Mouse (Mus musculus): Measurements from ENCODE around the gene Itpa. TPM values are rescaled to one million over a fixed set of nuclear protein-coding genes. Genes with fewer than 3 reads are reported as not detected.
A peak's percentile ranks its signal among the peaks of the same experiment; 100 is the strongest.
"Not testable (repeated sequence)": the region's sequence is repeated elsewhere in the genome, so short reads cannot be mapped to it uniquely, and the experiment has no call there.

Itpa gene
- 10 to 100 TPM; 29.4 to 34.9 (median 33.1) TPM for total RNA-seq (2022)

DNA sequence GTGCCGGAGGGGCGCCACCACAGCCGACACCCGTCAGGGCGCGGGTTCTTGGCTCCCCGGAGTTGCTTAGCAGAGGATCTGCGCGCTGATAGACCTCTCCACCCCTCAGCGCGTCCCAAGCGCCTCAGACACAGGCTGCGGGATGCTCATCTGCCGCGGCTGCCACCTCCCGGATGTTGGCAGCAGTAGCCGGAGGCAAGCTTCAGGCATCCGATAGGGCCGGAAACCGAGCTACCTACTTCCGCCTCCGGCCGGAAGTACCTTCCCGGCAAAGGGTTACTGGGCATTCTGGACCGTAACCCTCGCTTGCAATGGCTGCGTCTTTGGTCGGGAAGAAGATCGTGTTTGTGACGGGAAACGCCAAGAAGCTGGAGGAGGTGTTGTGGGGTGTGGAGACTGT lies at the start of gene Itpa:
Itpa (plus strand) TSS at position 52 of the 400 bp plus-strand sequence.
- DNase-seq = peak; percentile 84

DNA sequence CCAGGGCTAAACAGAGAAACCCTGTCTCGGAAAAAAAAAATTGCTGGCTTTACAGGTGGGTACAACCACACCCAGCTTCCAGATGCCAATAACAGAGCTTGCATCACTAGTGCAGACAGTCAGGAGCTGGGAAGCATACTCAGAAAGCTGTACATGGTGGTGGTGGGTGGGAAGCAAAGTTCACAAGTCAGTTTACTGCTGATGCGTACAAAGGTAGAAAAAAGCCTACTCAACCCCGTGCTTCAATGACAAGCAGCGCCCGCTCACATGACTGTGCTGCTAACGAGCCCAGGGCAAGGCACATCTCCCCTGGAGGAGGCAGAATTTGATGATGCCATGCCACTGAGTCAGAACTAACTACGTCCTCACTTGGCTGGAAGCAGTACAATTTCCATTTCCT lies 48.4 kb upstream of the Itpa start:
- DNase-seq = no peak

DNA sequence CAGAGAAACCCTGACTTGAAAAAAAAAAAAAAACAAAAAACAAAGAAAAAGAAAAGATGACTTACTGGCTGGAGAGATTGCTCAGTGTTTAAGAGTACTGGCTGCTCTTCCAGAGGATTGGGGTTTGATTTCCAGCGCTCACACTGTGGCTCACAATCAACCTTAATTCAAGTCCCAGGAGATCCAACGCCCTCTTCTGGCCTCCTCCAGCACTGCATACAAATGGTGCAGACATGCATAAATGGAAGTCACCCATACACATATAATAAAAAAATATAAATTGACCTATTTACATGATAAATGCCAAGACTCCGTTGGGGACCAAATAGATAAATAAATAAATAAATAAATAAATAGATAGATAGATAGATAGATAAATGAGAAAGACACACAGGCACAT lies 39.0 kb upstream of the Itpa start:
- no peak for DNase-seq

DNA sequence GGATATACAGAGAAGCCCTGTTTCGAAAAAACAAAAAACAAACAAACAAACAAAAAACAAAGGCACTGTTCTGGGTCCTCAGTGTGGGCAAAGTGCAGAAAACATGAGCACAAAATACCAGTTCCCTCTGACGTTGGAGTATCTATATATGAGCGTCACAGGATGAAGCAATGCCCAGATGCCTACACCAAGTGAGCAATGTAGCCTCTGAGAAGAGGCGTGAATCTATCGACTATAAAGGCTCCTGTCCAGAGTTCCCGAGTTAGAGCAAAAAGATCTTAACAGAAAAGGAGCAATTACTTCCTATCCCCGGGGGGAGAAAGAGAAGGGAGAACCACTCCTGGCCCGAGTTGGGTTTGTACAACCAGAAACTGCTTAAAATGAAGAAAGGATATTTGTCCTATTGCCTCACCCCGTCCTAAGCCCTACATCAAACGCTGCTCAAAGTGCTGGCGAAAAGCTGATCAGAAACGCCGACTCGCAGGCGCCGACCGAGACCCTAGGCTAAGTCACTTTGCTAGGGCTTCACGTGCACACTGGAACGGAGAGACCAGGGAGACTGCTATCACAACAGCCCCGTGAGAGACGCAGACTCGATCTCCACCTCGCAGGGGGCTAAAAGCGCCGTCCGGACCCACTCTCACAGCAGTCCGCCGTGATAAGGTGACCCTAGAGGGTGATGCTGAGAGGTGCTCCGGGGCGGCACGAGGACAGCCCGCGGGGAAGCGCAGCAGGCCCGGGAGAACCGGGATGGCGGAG lies 38.2 kb upstream of the Itpa start:
- no peak for DNase-seq

DNA sequence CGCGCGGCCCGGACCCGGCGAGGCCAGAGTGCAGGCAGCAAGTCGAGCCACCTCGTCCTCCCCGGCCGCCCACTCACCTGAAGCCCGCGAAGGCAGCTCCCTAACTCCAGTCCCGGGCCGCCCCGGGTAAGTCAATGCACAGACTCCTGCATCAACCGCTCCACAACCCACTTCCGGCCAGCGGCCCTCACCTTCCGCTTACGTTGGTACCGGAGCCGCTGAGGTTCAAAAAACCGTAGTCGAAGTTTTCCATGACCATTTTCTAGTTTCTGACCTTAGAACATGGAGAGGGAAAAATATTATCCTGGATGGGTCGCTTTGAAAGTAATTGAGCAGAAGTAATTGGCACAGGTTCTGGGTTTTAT lies 37.6 kb upstream of the Itpa start, which contains the start of the genes Fastkd5 and Ubox5:
Fastkd5 (minus strand) TSS at position 189 of the 365 bp plus-strand sequence.
Ubox5 (minus strand) TSS at position 200 of the 365 bp plus-strand sequence.
- DNase-seq = peak; percentile 85

DNA sequence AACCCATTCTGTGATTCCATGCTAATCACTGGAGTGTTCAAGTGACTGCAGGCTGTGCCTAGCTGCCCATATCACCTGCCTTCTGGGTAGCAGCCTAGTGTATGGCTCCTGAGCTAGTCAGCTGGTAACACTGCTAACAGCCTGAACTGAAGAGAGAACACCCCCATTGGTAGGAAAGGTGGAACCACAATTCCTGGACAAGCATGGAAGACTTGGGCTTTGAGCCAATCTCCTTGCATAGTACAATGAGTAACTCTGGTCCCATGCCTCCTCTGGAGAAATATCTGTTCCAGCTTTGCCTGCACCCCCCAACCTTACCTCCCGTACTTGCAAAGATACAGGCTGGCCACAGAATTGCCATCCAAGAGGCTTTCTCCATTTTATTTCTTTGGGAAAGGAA lies 35.0 kb upstream of the Itpa start:
- no peak for DNase-seq

DNA sequence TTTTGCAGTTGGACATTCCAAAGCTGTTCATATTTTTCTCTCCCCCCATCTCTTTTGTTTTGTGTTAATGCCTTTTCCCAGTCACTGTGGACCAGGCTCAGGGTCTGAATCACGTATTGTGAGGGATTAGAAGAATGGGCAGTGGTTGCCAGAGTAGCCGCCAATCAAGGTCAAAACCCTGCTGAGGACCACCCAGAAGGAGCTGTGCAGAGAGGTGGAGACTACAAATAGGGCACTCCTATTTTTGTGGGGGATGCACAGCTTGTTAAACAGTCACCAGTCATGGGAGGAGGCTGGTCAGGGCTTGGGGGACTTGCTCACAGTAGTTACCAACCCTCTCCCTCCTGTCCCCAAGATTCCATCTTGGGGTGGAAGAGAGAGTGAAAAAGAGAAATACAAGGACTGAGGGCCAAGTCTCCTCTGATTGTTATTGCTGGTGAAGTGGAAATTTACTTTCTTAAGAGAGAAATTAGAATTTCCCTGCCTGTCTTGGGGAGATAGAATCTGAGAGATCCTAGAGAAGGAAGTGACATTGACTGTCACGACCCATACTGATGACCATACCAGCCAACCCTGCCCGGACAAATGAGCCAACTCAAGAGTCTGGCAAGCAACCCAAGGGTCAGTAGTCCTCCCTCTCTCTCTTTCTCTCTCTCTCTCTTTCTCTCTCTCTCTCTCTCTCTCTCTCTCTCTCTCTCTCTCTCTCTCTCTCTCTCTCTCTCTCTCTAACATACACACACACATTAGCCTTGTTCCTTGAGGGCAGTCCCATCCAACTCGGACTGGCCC lies 34.3 kb upstream of the Itpa start:
- no peak for DNase-seq

DNA sequence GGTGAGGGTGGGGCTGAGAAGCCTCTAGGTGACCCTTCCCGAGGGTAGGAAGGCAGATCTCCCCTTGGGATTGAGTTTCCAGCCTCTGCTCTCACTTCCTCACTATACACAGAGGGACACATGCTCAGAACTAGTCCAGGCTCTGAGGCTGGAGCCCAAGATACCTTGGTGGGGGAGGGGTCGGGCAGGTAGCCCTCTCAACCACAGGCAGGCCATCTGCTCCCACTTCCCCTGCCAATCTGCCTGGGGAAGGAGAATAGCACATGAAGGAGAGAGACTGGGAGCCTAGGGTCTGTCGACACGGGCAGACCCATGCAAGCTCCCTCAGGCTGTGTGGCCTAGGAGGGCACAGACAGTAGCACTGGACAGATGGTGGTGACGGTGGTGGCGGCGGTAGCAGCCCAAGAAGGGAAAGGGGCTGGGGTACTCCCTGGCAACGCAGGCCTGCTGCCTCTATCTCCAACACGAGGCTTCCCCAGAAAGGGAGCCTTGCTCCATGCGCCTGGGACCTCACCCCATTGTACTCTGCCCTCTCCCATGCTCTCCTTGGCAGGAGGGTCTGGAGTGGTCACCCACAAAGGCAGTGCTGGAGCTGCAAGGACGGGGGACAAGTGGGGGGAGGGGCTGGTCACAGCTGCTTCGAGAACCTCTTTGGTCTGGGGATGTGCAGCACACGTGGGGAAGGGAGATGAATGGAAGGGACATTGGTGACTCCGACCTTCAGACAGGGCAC lies 33.2 kb upstream of the Itpa start:
- DNase-seq = no peak

DNA sequence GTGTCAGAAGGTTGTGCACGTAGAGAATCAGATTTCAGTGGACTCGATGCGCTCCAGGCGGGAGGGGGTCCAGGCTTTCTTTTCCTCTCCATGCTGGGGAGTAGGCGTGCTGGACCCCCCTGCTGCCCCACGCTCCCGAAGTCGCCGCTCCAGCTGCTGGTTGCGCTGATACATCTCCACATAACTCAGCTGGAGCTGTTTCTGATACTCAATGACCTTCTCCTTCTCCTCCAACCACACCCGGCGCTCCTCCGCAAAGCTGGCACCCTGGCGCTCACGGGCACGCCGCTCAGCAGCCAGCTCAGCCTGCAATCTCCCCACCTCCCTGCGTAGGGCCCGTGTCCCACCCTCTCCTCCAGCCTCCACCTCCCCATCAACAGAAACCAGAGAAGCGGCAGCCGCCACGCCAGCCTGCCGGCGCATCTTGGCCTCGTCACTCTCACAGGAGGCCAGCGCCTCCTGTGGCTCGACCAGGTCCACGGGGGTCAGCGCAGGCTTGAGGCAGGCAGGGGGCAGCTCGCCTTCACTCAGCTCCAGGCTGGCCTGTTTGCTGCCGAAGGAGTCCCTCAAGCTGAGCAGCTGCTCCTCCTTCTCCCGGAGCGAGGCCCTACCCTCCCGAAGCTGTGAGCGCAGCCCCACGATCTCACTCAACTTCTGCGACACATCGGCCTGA lies 32.5 kb upstream of the Itpa start:
- no peak for DNase-seq

DNA sequence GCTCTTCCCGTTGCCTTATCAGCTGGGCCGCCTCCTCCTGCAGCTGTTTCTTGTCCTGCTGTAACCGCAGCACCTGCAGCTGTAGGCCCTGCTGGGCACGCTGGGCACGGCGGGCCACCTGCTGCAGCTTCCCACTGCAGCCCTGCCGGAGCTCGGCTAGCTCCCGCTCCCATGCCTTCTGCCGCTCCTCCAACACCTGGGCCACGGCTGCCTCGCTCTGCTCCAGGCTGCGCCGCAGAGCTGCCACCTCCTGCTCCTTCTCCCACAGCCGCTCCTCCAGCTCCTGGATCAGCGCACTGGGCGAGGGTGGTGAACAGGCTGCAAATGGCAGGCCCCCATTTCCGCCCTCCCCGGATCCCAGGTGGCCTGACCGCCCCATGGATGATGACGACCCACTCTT lies 31.6 kb upstream of the Itpa start:
- no peak for DNase-seq

DNA sequence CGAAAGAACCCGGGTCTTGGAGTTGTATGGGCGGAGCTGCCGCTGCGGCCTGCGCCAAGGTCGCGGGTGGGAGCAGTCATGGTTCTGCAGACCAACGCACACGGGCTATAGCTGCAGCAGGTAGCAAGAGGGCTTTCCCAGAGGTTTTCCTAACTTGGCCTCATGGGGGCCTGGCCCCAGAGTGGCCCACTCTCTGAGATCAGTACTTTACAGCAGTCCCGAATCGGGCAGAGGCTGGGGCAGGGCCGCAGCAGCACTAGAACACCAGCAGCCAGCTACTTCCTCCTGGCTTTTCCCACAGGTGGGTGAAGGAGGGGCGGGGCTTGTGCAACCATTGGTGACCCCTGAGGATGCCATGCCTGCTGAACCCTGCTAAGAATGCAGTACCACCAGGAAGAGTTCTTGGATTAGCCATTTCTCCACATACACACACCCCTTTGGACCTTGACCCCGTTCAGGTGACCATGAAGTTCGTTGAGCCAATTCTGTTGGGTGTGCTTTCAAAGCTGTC lies 29.3 kb upstream of the Itpa start:
- no peak for DNase-seq

DNA sequence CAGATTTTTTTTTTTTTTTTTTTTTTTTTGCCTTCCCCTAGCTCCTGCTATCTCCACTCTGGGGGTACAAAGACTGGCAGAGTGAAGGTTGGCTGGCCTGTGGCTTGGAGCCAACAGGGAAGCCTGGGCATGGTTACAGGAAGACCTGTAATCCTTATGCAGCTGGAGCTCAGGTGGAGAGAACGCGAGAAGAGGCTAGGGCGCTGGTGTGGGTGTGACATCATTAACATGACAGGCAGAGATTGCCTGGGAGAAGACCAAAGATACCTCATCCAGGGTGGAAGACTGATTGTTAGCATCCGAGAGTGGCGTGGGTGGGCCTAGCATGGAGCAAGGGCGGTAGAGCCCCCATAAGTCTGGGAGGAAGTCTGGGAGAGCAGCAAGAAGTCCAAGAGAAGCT lies 28.1 kb upstream of the Itpa start:
- no peak for DNase-seq

DNA sequence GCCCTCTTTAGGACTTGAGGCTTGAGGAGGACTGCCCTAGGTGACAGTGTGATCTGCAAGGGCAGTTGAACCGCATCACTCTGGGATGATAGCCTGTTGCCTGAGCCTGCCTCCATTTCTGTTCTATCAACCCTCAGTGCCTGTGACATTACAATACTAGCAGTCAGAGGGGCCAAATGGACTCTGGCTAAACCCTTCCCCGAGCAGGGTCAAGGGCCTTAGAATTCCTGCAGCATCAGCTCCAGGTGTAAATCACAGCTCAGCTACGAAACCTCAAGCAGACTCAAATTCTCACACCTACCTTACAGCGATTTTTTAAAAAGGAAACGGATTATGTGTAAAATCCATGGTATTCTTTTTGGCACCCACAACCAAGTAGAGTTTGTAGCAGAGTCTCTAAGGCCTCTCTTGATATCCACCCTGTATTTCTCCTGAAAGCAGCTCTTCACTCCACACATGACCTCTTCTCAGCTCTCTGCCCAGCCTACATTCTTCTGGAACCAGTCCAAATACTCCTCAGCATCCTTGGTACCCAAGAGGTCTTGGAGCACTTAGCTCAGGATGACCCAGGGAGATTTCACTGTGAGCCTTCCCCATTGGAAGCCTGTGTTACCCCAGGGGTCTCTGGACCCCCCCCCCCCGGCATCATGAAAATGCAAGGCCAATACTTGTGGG lies 25.9 kb upstream of the Itpa start:
- no peak for DNase-seq

DNA sequence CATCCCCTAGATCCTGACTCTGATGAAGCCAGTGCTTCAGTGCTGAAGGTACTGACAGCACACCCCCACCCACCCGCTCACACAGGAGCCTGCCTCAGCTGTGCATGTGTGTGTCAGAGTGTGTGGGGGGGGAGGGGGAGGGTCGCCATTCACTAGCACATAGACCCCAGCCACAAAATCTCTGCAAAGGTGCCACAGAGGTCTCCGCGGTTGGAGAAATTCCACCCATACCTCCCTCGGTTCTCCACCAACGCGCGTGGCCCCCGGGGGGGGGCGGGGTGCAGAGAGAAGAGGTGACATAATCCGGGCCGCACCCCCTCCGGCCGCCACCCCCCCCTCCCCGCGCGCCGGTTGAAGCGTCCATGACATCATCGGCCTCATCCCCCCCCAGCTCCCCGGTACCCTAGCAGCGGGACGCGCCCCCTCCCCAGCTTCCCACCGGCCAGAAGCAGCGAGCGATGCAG lies 25.2 kb upstream of the Itpa start:
- DNase-seq = no peak

DNA sequence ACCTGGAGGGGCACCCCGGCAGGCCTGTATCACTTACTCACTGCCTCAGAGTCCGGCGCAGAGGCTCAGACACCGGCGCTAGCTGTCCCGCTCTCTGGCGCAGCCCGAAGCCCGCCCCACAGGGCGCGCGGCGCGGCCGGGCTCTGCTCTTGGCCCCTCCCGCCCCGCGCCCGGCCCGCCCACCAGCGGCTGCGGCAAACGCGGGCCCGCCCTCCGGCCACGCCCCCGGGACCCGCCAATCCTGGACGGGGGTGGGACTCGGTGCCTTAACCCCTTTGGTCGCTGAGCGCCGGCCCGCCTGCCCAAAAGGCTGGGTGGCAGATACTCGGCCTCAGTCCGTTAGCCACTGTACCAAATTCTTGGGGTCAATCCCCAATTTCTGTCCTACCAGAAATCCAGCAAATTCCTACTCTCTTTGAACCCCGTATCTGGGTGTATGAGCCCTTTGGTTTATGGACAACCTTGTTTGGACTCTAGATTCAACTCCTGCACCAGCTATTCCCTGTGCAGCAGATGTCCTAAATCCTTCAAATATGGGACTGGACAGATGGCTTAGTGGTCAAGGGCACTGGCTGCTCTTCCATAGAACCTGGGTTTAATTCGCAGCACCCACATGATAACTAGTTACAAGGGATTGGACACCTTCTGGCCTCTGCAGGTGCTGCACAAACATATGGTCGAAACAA lies 24.6 kb upstream of the Itpa start, which contains the start of gene Lzts3:
Lzts3 (minus strand) TSS at position 120 of the 686 bp plus-strand sequence.
- peak; percentile 88 for DNase-seq

DNA sequence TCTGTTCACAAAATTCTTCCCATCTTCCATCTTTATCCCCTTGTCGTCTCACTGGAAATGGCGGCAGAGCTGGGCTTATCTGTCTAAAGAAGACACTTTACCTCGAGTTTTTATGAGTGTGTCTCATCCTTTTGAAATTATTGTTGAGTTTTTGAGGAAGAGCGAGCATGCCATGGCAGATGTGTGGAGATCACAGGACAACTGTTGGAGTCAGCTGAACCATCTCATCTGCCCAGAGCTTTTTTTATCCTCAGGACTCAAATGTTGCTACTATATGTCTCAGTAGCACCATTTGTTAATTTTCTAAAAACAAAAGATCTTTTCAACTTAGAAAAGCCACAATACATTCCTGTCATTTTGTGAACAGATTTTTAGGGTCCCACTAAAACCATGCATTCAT lies 22.2 kb upstream of the Itpa start:
- no peak for DNase-seq

DNA sequence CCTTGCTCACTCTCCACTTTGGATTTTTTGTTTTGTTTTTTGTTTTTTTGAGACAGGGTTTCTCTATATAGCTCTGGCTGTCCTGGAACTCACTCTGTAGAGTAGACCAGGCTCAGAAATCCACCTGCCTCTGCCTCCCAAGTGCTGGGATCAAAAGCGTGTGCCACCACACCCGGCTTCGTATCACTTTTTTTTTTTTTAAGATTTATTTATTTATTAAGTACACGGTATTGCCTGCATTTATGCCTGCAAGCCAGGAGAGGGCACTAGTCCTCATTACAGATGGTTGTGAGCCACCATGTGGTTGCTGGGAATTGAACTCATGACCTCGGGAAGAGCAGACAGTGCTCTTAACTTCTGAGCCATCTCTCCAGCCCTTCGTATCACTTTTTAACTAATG lies 18.4 kb upstream of the Itpa start:
- not testable (repeated sequence) for DNase-seq

DNA sequence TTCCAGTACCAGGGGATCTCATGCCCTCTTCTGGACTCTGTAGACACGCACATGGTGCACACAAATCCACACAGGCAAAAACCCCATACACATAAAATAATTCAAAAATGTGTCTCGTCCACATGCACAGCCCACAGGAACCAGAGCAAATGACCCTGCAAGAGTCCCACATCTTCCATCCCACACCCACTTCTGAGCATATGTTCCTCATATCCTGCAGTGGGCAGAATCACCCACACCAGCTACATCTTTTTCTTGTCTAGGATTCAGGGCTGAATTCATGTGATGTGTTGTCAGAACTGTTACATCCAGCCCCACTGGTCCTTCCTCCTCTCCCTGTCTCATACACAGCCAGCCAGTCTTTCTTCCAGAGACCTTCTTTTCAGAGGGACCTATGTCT lies 14.1 kb upstream of the Itpa start:
- no peak for DNase-seq

DNA sequence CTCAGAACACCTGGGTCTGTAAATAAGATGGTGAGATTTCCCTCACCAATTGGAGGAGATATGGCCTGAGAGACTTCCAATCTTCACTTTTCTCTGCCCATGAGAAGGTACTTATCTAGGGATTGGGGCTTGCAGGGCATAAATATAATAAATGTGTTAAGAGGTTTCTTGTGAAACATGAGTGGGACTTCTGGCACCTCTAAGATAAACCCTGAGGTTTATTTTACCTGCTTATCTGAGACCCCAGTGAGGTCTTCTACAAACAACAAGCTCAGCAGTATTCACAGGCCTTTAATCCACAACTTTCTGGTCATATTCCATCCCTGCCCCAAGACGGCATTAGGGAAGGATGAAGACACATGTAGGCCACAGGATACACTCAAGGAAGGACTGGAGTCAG lies 13.7 kb upstream of the Itpa start:
- DNase-seq = no peak

DNA sequence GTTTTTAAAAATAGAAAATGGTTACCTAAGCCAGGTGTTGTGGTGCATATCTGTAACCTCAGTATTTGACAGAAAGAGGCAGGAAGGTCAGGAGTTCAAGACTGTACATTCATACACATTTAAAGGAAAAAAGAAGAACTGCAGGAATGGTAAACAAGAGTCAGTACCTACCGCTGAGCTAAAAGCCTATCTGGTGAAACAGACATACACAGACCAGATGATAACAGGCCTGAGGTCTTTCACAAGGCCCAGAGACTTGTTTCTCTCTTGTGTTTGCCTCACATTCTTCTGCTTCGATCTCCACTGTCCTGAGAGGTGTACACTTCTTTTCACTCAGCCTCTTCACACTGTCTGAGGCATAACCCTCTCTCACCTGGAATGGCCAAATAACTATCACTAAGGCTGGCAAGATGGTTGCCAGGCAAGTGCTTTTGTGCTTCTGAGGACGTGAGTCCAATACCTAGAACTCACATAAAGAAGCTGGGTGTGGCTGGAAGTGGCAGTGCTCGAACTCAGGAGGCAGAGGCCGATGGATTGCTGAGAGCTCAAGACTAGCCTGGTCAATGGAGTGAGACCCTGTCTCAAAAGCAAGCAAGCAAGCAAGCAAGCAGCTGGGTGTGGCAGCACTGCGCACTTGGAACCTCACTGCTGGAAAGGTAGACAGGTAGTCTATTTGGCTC lies 11.6 kb upstream of the Itpa start:
- no peak for DNase-seq
